Mouse (Mus musculus) megakaryocyte-erythroid progenitor cell, adult 5-6 weeks (primary cell): Measurements from ENCODE around the gene Pramef12. TPM values are rescaled to one million over a fixed set of nuclear protein-coding genes. Genes with fewer than 3 reads are reported as not detected.

Experiments
- total RNA-seq, 2 experiments: library from RNA; stranded (forward) in 1 of 2; stranded (reverse) in 1 of 2; fragments of 200-1000, 215-1000 nt in 1 of 2; fragments of >200 nt in 1 of 2; fragmentation: Nextera tagmentation in 1 of 2; gene quantifications; 2 replicates each; pipeline ENCODE4 v1.2.3; 2014 to 2017

Pramef12 gene
- total RNA-seq, 2 experiments from 2014 or later = not detected

Other genes starting within 250 kb of the Pramef12 start
- gene Oog3, start 245.8 kb downstream of the Pramef12 start, total RNA-seq (2014; fragmentation: Nextera tagmentation) = not detected in 2 replicates
- gene Oog3, start 245.8 kb downstream of the Pramef12 start, total RNA-seq (2017) = not detected in 2 replicates
- not detected in 2 replicates for gene Oog2, start 217.7 kb downstream of the Pramef12 start, total RNA-seq (2014; fragmentation: Nextera tagmentation)
- gene Oog2, start 217.7 kb downstream of the Pramef12 start, total RNA-seq (2017) = not detected in 2 replicates
- not detected in 2 replicates for gene C87977, start 195.1 kb downstream of the Pramef12 start, total RNA-seq (2014; fragmentation: Nextera tagmentation)
- not detected in 2 replicates for gene C87977, start 195.1 kb downstream of the Pramef12 start, total RNA-seq (2017)
- not detected in 2 replicates for gene Pramel5, start 128.0 kb downstream of the Pramef12 start, total RNA-seq (2014; fragmentation: Nextera tagmentation)
- gene Pramel5, start 128.0 kb downstream of the Pramef12 start, total RNA-seq (2017) = not detected in 2 replicates
- not detected in 2 replicates for gene Gm13128, start 78.2 kb downstream of the Pramef12 start, total RNA-seq (2014; fragmentation: Nextera tagmentation)
- not detected in 2 replicates for gene Gm13128, start 78.2 kb downstream of the Pramef12 start, total RNA-seq (2017)
- not detected in 2 replicates for gene Gm13119, start 50.5 kb downstream of the Pramef12 start, total RNA-seq (2014; fragmentation: Nextera tagmentation)
- not detected in 2 replicates for gene Gm13119, start 50.5 kb downstream of the Pramef12 start, total RNA-seq (2017)
- not detected in 2 replicates for gene Pramef20, start 30.5 kb downstream of the Pramef12 start, total RNA-seq (2014; fragmentation: Nextera tagmentation)
- not detected in 2 replicates for gene Pramef20, start 30.5 kb downstream of the Pramef12 start, total RNA-seq (2017)
- gene 1700012P22Rik, start 30.3 kb upstream of the Pramef12 start, total RNA-seq (2014; fragmentation: Nextera tagmentation) = not detected in 2 replicates
- not detected in 2 replicates for gene 1700012P22Rik, start 30.3 kb upstream of the Pramef12 start, total RNA-seq (2017)
- gene Gm9944, start 44.9 kb upstream of the Pramef12 start, total RNA-seq (2014; fragmentation: Nextera tagmentation) = not detected in 2 replicates
- not detected in 2 replicates for gene Gm9944, start 44.9 kb upstream of the Pramef12 start, total RNA-seq (2017)
- gene Aadacl3, start 55.3 kb upstream of the Pramef12 start, total RNA-seq (2014; fragmentation: Nextera tagmentation) = not detected in 2 replicates
- gene Aadacl3, start 55.3 kb upstream of the Pramef12 start, total RNA-seq (2017) = not detected in 2 replicates
- gene 9430007A20Rik, start 111.4 kb upstream of the Pramef12 start, total RNA-seq (2014; fragmentation: Nextera tagmentation) = not detected in 2 replicates
- gene 9430007A20Rik, start 111.4 kb upstream of the Pramef12 start, total RNA-seq (2017) = not detected in 2 replicates
- not detected in 2 replicates for gene Gm13124, start 156.7 kb upstream of the Pramef12 start, total RNA-seq (2014; fragmentation: Nextera tagmentation)
- gene Gm13124, start 156.7 kb upstream of the Pramef12 start, total RNA-seq (2017) = not detected in 2 replicates
- gene Aadacl4, start 205.2 kb upstream of the Pramef12 start, total RNA-seq (2014; fragmentation: Nextera tagmentation) = not detected in 2 replicates
- not detected in 2 replicates for gene Aadacl4, start 205.2 kb upstream of the Pramef12 start, total RNA-seq (2017)